Comparison of ENCODE assay signal across 1 mouse cellular context in the genomic region with DNA sequence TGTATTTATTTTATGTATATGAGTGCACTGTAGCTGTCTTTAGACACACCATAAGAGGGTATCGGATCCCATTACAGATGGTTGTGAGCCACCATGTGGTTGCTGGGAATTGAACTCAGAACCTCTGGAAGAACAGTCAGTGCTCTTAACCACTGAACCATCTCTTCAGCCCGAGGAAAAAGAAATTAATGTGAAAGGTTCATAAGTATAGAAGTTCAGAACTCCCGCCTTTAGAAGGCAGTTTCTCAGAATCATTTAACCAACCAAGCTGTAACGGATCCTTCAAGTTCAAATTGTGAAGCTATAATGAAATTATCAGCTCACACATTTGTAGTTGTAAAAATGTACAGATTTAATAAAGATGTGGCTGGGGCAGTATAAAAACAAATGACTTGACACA. TPM values are rescaled to one million over a fixed set of nuclear protein-coding genes. Genes with fewer than 3 reads are reported as not detected.
"Had no signal": no experiment of that assay in that cellular context is flagged by ENCODE, and none has a peak within 500 bp of the region (broad histone marks: within the 10 kb centered on the region; RNA-seq: fewer than 3 reads in every experiment).

No protein-coding gene starts in this region.

RNA-seq across cellular contexts. Expression of gene Zfp184, which starts 40.8 kb away (rescaled TPM):
- total RNA-seq: monocyte, adult 5-6 weeks had no signal
